Mouse (Mus musculus): Measurements from ENCODE around the gene Wnt2b. TPM values are rescaled to one million over a fixed set of nuclear protein-coding genes. Genes with fewer than 3 reads are reported as not detected.

Gene Wnt2b
- 0.54 and 0.80 TPM in 2 replicates for polyA plus RNA-seq (2015; fragmentation: Nextera tagmentation; extraction: Ambion mirVana)

DNA sequence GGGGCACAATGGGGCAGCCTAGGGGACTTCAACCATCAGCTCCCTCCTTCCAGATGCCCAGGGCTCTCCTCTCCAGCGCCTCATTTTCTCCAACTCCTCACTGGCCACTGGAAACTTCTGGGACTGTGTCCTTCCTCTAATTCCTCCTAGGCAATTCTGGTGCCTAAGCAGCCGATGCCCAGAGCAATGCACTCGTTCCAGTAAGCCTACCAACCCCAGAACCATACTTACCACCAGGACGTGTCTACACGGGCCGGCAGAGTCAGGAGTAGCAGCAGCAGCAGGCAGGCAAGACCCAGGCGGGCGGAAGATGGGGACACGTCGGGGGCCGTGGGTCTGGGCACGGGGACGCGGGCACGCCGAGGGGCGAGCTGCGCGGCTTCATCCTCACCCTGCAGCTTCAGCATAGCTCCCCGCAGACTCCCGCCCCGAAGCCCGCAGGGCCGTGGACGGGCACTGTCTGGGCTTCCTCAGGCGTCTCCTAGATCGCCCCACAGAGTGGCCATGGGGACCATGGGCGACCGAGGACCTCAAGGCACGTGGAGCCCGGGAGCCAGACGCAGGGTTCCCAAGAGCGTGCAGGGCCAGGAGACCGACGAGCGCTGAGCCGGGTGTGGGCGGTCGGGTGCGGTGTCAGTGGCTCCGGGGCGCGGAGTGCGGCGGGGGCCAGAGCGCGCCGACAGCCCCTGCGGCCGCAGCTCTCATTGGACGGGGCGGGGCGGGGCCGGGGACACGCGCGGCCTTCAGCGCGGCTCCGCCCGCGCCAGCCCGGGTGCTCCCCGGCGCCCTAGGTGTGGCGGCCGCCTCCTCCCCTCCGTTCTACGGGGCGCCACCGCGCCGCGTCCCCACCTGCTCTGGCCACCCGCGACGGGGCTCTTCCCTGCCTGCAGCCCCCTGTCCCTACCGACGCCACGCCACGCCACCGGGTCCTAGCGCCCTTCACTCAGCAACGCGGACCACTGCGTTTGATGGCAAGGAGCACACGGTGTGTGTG lies at the start of gene Wnt2b:
Gene Wnt2b, minus strand, starts transcription at position 856 of the 994 bp plus-strand sequence.
- H3K27ac ChIP-seq (ENCODE audit: low read length): no peak within 1 kb of the TSS
- 2% methylated on average over 79 of the region's 87 CpGs for WGBS

DNA sequence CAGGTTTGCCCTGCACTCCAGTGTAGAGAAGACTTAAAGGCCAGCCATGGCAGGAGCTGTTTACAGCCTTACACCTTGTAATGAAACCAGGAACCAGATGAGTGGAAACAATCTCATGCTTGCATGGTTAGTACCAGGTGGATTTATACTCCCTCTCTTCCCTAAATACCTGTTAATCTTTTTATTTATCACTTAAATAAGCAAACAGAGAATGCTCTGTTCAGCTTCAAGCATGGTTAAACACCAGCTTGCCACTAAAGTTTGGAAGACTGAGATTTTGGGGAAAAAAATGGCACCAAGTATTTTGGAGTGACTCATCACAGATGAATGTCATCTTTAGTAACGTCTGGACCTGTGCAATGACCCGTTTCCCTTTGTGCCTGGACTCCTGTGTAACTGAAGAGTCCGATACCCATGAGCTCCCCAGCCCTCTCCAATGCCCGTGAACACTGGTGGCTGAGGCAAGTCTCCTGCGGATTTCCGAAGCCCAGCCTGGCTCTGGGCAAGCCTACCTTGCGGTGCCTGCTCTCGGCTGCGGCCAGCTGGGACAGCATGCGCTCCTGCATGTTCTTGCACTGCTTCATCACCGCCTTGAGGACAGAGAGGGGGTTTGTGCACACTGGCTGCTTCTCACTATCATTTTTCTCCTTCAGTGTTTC lies 49.1 kb upstream of the Wnt2b start:
- Histone ChIP-seq H3K4me1 (ENCODE audit: insufficient read depth, low read length) (no peaks in the 10 kb centered on the region), H3K36me3 (ENCODE audit: insufficient read depth, low read length) (peaks cover 38% of the 10 kb centered on the region), H3K27ac (ENCODE audit: low read length) (no peak overlapping the region), H3K4me2 (replicated peaks; ENCODE audit: low read depth, low read length) (no peak overlapping the region), H3K9ac (replicated peaks; ENCODE audit: low read length) (no peak overlapping the region), H3K4me3 (ENCODE audit: low read length) (no peak overlapping the region), H3K27me3 (ENCODE audit: insufficient read depth, low read length) (no peaks in the 10 kb centered on the region), H3K9me3 (ENCODE audit: low read length) (no peaks in the 10 kb centered on the region)
- ATAC-seq (ENCODE audit: low FRiP score, low TSS enrichment): 0 out of 2 replicates have a peak, but pooled peaks have one; percentile 51
- WGBS: 74% methylated on average over 11 of the region's 11 CpGs

More for the DNA sequence above, at the start of gene Wnt2b:
- H3K9me3 ChIP-seq (ENCODE audit: low read length): no peaks in the 10 kb centered on the region
- peaks cover 24% of the 10 kb centered on the region for H3K4me1 ChIP-seq (ENCODE audit: insufficient read depth, low read length)
- peaks cover 60% of the 10 kb centered on the region for H3K27me3 ChIP-seq (ENCODE audit: insufficient read depth, low read length)
- peak within 1 kb of the TSS; percentile 82 for H3K4me2 ChIP-seq (replicated peaks; ENCODE audit: low read depth, low read length)
- H3K36me3 ChIP-seq (ENCODE audit: insufficient read depth, low read length): no peaks in the 10 kb centered on the region
- peak within 1 kb of the TSS; percentile 56 for H3K4me3 ChIP-seq (ENCODE audit: low read length)
- H3K9ac ChIP-seq (replicated peaks; ENCODE audit: low read length): peak within 1 kb of the TSS; percentile 53
- ATAC-seq (ENCODE audit: low FRiP score, low TSS enrichment): peak; percentile 72

DNA sequence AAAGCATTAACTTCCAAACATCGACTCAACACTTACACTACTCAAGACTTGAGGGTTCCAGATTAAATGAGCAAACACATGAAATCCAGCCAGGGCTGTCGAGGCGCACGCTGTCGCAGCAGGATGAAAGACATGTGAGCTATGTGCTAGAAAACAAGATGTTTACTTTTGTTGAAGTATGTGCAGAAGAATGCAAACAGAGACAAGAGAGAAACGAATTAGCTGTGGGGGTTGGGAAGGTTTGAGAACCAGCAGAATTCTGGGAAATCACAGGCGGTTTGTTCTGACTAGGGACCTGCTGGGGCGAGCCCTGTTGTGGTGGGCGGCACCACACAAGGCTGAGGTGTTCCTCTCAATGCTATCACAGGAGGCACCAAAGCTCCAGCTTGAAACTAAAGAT lies 46.3 kb upstream of the Wnt2b start:
- no peak for ATAC-seq (ENCODE audit: low FRiP score, low TSS enrichment)
- 83% methylated on average over 9 of the region's 9 CpGs for WGBS
- no peak overlapping the region for H3K27ac ChIP-seq (ENCODE audit: low read length)
- H3K9ac ChIP-seq (replicated peaks; ENCODE audit: low read length): no peak overlapping the region
- H3K36me3 ChIP-seq (ENCODE audit: insufficient read depth, low read length): peaks cover 62% of the 10 kb centered on the region
- no peaks in the 10 kb centered on the region for H3K9me3 ChIP-seq (ENCODE audit: low read length)
- H3K4me2 ChIP-seq (replicated peaks; ENCODE audit: low read depth, low read length): no peak overlapping the region
- H3K27me3 ChIP-seq (ENCODE audit: insufficient read depth, low read length): no peaks in the 10 kb centered on the region
- no peak overlapping the region for H3K4me3 ChIP-seq (ENCODE audit: low read length)
- no peaks in the 10 kb centered on the region for H3K4me1 ChIP-seq (ENCODE audit: insufficient read depth, low read length)

- peaks cover 71% of the 10 kb centered on the region for H3K36me3 ChIP-seq (ENCODE audit: insufficient read depth, low read length)
- H3K27ac ChIP-seq (ENCODE audit: low read length): no peak overlapping the region
- 67% methylated on average over 6 of the region's 6 CpGs for WGBS
Observed at GRCm38 (mm10) chr3:105006101-105006500, 44.4 kb upstream of the Wnt2b start.

DNA sequence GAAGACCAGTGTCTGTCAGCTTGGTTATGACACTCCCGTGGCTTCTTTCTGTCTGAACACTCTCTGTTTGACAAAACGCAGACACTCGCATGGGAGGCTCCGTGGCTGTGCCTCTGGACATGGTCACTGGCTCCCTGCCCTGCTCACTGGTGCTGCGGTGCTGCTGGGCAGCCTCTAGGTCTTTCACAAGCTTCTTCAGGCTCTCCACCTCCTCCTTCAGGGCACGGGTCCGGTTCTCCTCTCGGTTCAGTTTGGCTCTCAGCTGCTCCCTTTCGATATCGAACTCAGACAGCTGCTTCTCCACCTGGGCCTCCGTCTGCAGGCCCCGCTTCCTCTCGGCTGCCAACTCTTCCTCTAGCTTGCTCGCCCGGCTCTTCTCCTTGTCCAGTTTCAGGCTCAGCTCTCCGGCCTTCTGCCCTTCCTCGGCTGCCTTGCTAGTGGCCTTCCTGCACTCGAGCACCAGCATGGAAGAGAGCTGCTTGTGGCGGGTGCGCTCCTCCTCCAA lies 43.9 kb upstream of the Wnt2b start:
- Histone ChIP-seq H3K36me3 (ENCODE audit: insufficient read depth, low read length) (peaks cover 69% of the 10 kb centered on the region), H3K9me3 (ENCODE audit: low read length) (no peaks in the 10 kb centered on the region), H3K4me3 (ENCODE audit: low read length) (no peak overlapping the region), H3K27ac (ENCODE audit: low read length) (no peak overlapping the region), H3K4me2 (replicated peaks; ENCODE audit: low read depth, low read length) (no peak overlapping the region), H3K27me3 (ENCODE audit: insufficient read depth, low read length) (no peaks in the 10 kb centered on the region), H3K4me1 (ENCODE audit: insufficient read depth, low read length) (no peaks in the 10 kb centered on the region), H3K9ac (replicated peaks; ENCODE audit: low read length) (no peak overlapping the region)
- WGBS: 85% methylated on average over 20 of the region's 20 CpGs
- ATAC-seq (ENCODE audit: low FRiP score, low TSS enrichment): no peak

More at GRCm38 (mm10) chr3:105006101-105006500, 44.4 kb upstream of the Wnt2b start:
- no peak for ATAC-seq (ENCODE audit: low FRiP score, low TSS enrichment)
- Histone ChIP-seq H3K4me2 (replicated peaks; ENCODE audit: low read depth, low read length) (no peak overlapping the region), H3K9me3 (ENCODE audit: low read length) (no peaks in the 10 kb centered on the region), H3K9ac (replicated peaks; ENCODE audit: low read length) (no peak overlapping the region), H3K27me3 (ENCODE audit: insufficient read depth, low read length) (no peaks in the 10 kb centered on the region), H3K4me1 (ENCODE audit: insufficient read depth, low read length) (no peaks in the 10 kb centered on the region), H3K4me3 (ENCODE audit: low read length) (no peak overlapping the region)

GRCm38 (mm10) chr3:105005011-105005410 lies 43.3 kb upstream of the Wnt2b start:
- ATAC-seq (ENCODE audit: low FRiP score, low TSS enrichment): no peak
- Histone ChIP-seq H3K4me3 (ENCODE audit: low read length) (no peak overlapping the region), H3K36me3 (ENCODE audit: insufficient read depth, low read length) (peaks cover 63% of the 10 kb centered on the region), H3K27ac (ENCODE audit: low read length) (no peak overlapping the region), H3K27me3 (ENCODE audit: insufficient read depth, low read length) (no peaks in the 10 kb centered on the region), H3K9ac (replicated peaks; ENCODE audit: low read length) (no peak overlapping the region), H3K4me2 (replicated peaks; ENCODE audit: low read depth, low read length) (no peak overlapping the region), H3K4me1 (ENCODE audit: insufficient read depth, low read length) (no peaks in the 10 kb centered on the region), H3K9me3 (ENCODE audit: low read length) (no peaks in the 10 kb centered on the region)
- 92% methylated on average over 10 of the region's 10 CpGs for WGBS

- Histone ChIP-seq H3K9me3 (ENCODE audit: low read length) (no peaks in the 10 kb centered on the region), H3K27me3 (ENCODE audit: insufficient read depth, low read length) (no peaks in the 10 kb centered on the region), H3K27ac (ENCODE audit: low read length) (no peak overlapping the region), H3K4me1 (ENCODE audit: insufficient read depth, low read length) (no peaks in the 10 kb centered on the region), H3K36me3 (ENCODE audit: insufficient read depth, low read length) (peaks cover 54% of the 10 kb centered on the region), H3K4me3 (ENCODE audit: low read length) (no peak overlapping the region), H3K4me2 (replicated peaks; ENCODE audit: low read depth, low read length) (no peak overlapping the region), H3K9ac (replicated peaks; ENCODE audit: low read length) (no peak overlapping the region)
- no peak for ATAC-seq (ENCODE audit: low FRiP score, low TSS enrichment)
- 90% methylated on average over 14 of the region's 14 CpGs for WGBS
Observed at GRCm38 (mm10) chr3:105003960-105004463, 42.3 kb upstream of the Wnt2b start.

GRCm38 (mm10) chr3:105001374-105001773 lies 39.7 kb upstream of the Wnt2b start:
- Histone ChIP-seq H3K4me2 (replicated peaks; ENCODE audit: low read depth, low read length) (no peak overlapping the region), H3K9me3 (ENCODE audit: low read length) (no peaks in the 10 kb centered on the region), H3K27ac (ENCODE audit: low read length) (no peak overlapping the region), H3K27me3 (ENCODE audit: insufficient read depth, low read length) (no peaks in the 10 kb centered on the region), H3K4me3 (ENCODE audit: low read length) (no peak overlapping the region), H3K4me1 (ENCODE audit: insufficient read depth, low read length) (peaks cover 12% of the 10 kb centered on the region), H3K9ac (replicated peaks; ENCODE audit: low read length) (no peak overlapping the region), H3K36me3 (ENCODE audit: insufficient read depth, low read length) (peaks cover 37% of the 10 kb centered on the region)
- WGBS: 63% methylated on average over 6 of the region's 6 CpGs
- no peak for ATAC-seq (ENCODE audit: low FRiP score, low TSS enrichment)

DNA sequence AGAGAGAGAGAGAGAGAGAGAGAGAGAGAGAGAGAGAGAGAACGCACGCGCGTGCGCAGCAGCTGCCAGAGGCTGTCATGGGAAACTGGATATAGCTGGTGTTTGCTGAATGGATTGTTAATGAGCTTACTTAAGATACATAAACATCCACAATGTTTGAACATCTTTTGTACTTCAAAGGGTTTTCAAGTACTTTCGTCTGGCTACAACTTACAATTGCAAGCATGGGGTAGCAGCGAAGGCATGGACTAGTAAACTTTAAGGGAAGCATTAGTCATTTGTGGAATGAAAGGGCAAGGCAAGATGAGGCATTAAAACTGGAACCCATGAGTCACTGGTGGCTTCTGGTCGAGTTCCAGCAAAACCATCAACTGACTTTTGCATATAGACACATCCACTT lies 38.8 kb upstream of the Wnt2b start:
- WGBS: 90% methylated on average over 8 of the region's 8 CpGs
- H3K4me1 ChIP-seq (ENCODE audit: insufficient read depth, low read length): peaks cover 12% of the 10 kb centered on the region
- ATAC-seq (ENCODE audit: low FRiP score, low TSS enrichment): no peak
- no peak overlapping the region for H3K4me2 ChIP-seq (replicated peaks; ENCODE audit: low read depth, low read length)
- no peak overlapping the region for H3K9ac ChIP-seq (replicated peaks; ENCODE audit: low read length)
- peaks cover 31% of the 10 kb centered on the region for H3K36me3 ChIP-seq (ENCODE audit: insufficient read depth, low read length)
- H3K9me3 ChIP-seq (ENCODE audit: low read length): no peaks in the 10 kb centered on the region
- no peak overlapping the region for H3K27ac ChIP-seq (ENCODE audit: low read length)
- no peaks in the 10 kb centered on the region for H3K27me3 ChIP-seq (ENCODE audit: insufficient read depth, low read length)
- H3K4me3 ChIP-seq (ENCODE audit: low read length): no peak overlapping the region

All from kidney, embryonic 16.5 days (tissue).